Mouse (Mus musculus) testis, adult 2 months (tissue): Measurements from ENCODE around the gene Magi1. TPM values are rescaled to one million over a fixed set of nuclear protein-coding genes. Genes with fewer than 3 reads are reported as not detected.
"Not testable (repeated sequence)": the region's sequence is repeated elsewhere in the genome, so short reads cannot be mapped to it uniquely, and the experiment has no call there.

Source experiments
- H3K27ac ChIP-seq: fragments of 200-500 bp; 2 replicates; pipeline ENCODE4 v1.5.1; 2012; ENCODE audit warnings: low read depth, low read length; ENCODE audit not compliant: control insufficient read depth, insufficient read depth
- H3K27me3 ChIP-seq: fragments of 200-500 bp; 2 replicates; pipeline ENCODE4 v1.6.1; 2012; ENCODE audit warnings: mild to moderate bottlenecking, low read length, moderate library complexity; ENCODE audit not compliant: control insufficient read depth, insufficient read depth
- H3K36me3 ChIP-seq: fragments of 200-500 bp; 2 replicates; pipeline ENCODE4 v1.6.1; 2012; ENCODE audit warnings: mild to moderate bottlenecking, low read length; ENCODE audit not compliant: control insufficient read depth, insufficient read depth
- H3K4me1 ChIP-seq: fragments of 200-500 bp; 2 replicates; pipeline ENCODE4 v1.6.1; 2012; ENCODE audit warnings: low read length; ENCODE audit not compliant: control insufficient read depth, insufficient read depth
- H3K4me3 ChIP-seq: fragments of 200-500 bp; 2 replicates; pipeline ENCODE4 v1.5.1; 2012; ENCODE audit warnings: low read depth, mild to moderate bottlenecking, low read length, moderate library complexity, mixed read lengths; ENCODE audit not compliant: control insufficient read depth
- CTCF ChIP-seq: fragments of 200-500 bp; IDR thresholded peaks from 2 replicates; pipeline ENCODE4 v1.5.1; 2012; ENCODE audit warnings: low read depth, mild to moderate bottlenecking, inconsistent platforms, low read length, moderate library complexity; ENCODE audit not compliant: control insufficient read depth, insufficient read depth, insufficient replicate concordance
- POLR2A ChIP-seq: fragments of 200-500 bp; IDR thresholded peaks from 2 replicates; pipeline ENCODE4 v1.6.1; 2012; ENCODE audit warnings: low read depth, mild to moderate bottlenecking, inconsistent platforms, low read length, moderate library complexity; ENCODE audit not compliant: control insufficient read depth
- polyA plus RNA-seq: library from polyadenylated mRNA; depleted of rRNA; stranded (reverse); fragments of >200 nt; gene quantifications from 2 replicates; pipeline ENCODE4 v1.2.3, GENCODE M21; 2012; rRNA removed

Magi1 gene
- polyA plus RNA-seq, 1 experiment = 11.1 TPM

DNA sequence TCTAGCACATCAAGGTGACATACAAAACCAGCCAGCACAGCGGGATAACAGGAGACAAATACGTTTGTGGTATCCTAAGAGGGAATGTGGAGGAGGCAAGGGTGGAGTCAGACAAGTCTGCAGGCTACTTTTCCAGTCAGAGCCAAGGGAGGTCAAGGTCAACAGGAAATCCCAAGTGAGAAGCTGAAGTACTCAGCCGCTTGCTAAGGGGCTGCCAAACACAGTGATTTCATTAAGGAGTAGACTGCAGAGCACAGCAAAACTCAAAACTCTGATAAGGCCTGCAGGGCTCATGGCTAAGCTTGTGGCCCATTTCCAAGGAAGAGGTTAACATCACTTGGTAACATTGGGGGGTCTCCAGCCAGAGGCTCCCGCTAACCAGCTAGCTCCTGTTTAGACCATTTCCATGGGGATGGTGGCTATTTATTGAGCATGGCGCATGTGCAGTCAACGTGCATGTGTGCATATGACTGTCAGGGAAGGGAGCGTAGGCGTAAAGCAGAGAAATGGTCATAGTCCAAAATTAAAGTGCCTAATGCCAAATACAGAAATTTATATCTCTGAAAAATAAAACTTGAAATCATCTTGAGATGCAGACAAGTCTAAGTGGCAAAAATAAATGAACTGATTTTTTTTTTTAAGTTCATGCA lies 635.0 kb downstream of the Magi1 start:
- no peaks in the 10 kb centered on the region for H3K36me3 ChIP-seq
- H3K27me3 ChIP-seq = no peaks in the 10 kb centered on the region
- H3K4me1 ChIP-seq = no peaks in the 10 kb centered on the region
- no peak overlapping the region for H3K4me3 ChIP-seq
- no peak for TF ChIP-seq POLR2A
- no peak for TF ChIP-seq CTCF
- no peak overlapping the region for H3K27ac ChIP-seq

GRCm38 (mm10) chr6:93629735-93630291 lies 653.9 kb downstream of the Magi1 start:
- H3K27ac ChIP-seq, H3K36me3 ChIP-seq, H3K4me3 ChIP-seq, H3K4me1 ChIP-seq, H3K27me3 ChIP-seq: not testable (repeated sequence)

DNA sequence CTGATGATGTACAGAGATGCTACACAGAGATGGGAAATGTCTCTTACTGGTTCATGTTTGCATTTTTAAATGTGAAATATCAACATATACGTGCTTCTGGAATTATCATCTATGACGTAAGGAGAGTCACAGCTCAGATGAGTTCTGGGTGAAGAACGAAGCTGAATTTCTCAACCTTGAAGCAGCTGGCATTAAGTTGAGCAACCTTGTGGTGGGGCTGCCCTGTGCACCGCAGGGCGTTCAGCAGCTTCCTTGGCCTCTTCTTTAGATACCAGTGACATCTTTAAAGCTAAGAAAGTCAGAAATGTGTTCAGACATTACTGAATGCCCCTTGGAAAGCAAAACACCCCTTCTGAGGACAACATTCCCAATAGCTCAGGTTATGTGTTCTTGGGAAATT lies 656.5 kb downstream of the Magi1 start:
- Histone ChIP-seq H3K36me3 (no peaks in the 10 kb centered on the region), H3K4me3 (no peak overlapping the region), H3K4me1 (no peaks in the 10 kb centered on the region), H3K27ac (no peak overlapping the region), H3K27me3 (no peaks in the 10 kb centered on the region)
- TF ChIP-seq CTCF (no peak), POLR2A (no peak)

Other genes starting within 250 kb of the Magi1 start
- gene Slc25a26, start 216.4 kb upstream of the Magi1 start, polyA plus RNA-seq = 26.7 and 28.1 TPM in 2 replicates